Mouse (Mus musculus): ENCODE results near the gene Btd. TPM values are rescaled to one million over a fixed set of nuclear protein-coding genes. Genes with fewer than 3 reads are reported as not detected.

The Btd gene
- polyA plus RNA-seq, 2 experiments: 34.7 to 52.0 TPM

GRCm38 (mm10) chr14:31664903-31665565 lies 24.2 kb downstream of the Btd start:
- Histone ChIP-seq H3K27ac (replicated peaks; ENCODE audit: low read depth, low read length) (peak overlapping the region; percentile 99; the same call in 1 of the 2 replicates), H3K36me3 (ENCODE audit: control insufficient read depth, insufficient read depth, low read length) (peaks cover 14% of the 10 kb centered on the region), H3K4me3 (replicated peaks; ENCODE audit: low read length) (no peak overlapping the region), H3K4me2 (replicated peaks; ENCODE audit: low read depth, low read length, severe bottlenecking) (no peak overlapping the region), H3K4me1 (ENCODE audit: control insufficient read depth, insufficient read depth, low read length) (peaks cover 70% of the 10 kb centered on the region), H3K9ac (ENCODE audit: low read depth, low read length, severe bottlenecking) (no peak overlapping the region), H3K9me3 (ENCODE audit: control insufficient read depth, low read length) (no peaks in the 10 kb centered on the region), H3K27me3 (ENCODE audit: control insufficient read depth, insufficient read depth, low read length) (no peaks in the 10 kb centered on the region)
- no peak for DNase-seq (ENCODE audit: low spot score)
- TF ChIP-seq POLR2A (IDR thresholded peaks at IDR 0.05; ENCODE audit: borderline replicate concordance, extremely low read depth, insufficient read depth, insufficient read length): no peak
- WGBS: 58% methylated on average over 12 of the region's 12 CpGs
- no peak for ATAC-seq (ENCODE audit: low FRiP score, low read depth)

GRCm38 (mm10) chr14:31665566-31665940 lies 24.7 kb downstream of the Btd start:
- no peak for TF ChIP-seq POLR2A (IDR thresholded peaks at IDR 0.05; ENCODE audit: borderline replicate concordance, extremely low read depth, insufficient read depth, insufficient read length)
- Histone ChIP-seq H3K4me3 (replicated peaks; ENCODE audit: low read length) (no peak overlapping the region), H3K27me3 (ENCODE audit: control insufficient read depth, insufficient read depth, low read length) (no peaks in the 10 kb centered on the region), H3K9me3 (ENCODE audit: control insufficient read depth, low read length) (no peaks in the 10 kb centered on the region), H3K9ac (ENCODE audit: low read depth, low read length, severe bottlenecking) (no peak overlapping the region), H3K27ac (replicated peaks; ENCODE audit: low read depth, low read length) (no peak overlapping the region; the same call in 1 of the 2 replicates), H3K36me3 (ENCODE audit: control insufficient read depth, insufficient read depth, low read length) (peaks cover 14% of the 10 kb centered on the region), H3K4me1 (ENCODE audit: control insufficient read depth, insufficient read depth, low read length) (peaks cover 69% of the 10 kb centered on the region), H3K4me2 (replicated peaks; ENCODE audit: low read depth, low read length, severe bottlenecking) (no peak overlapping the region)
- no peak for DNase-seq (ENCODE audit: low spot score)
- ATAC-seq (ENCODE audit: low FRiP score, low read depth): no peak
- WGBS: 78% methylated on average over 4 of the region's 4 CpGs

- Histone ChIP-seq H3K36me3 (ENCODE audit: control insufficient read depth, insufficient read depth, low read length) (peaks cover 14% of the 10 kb centered on the region), H3K27me3 (ENCODE audit: control insufficient read depth, insufficient read depth, low read length) (no peaks in the 10 kb centered on the region), H3K9me3 (ENCODE audit: control insufficient read depth, low read length) (no peaks in the 10 kb centered on the region), H3K27ac (replicated peaks; ENCODE audit: low read depth, low read length) (no peak overlapping the region), H3K4me1 (ENCODE audit: control insufficient read depth, insufficient read depth, low read length) (peaks cover 61% of the 10 kb centered on the region), H3K4me3 (replicated peaks; ENCODE audit: low read length) (no peak overlapping the region), H3K9ac (ENCODE audit: low read depth, low read length, severe bottlenecking) (no peak overlapping the region), H3K4me2 (replicated peaks; ENCODE audit: low read depth, low read length, severe bottlenecking) (no peak overlapping the region)
- TF ChIP-seq POLR2A (IDR thresholded peaks at IDR 0.05; ENCODE audit: borderline replicate concordance, extremely low read depth, insufficient read depth, insufficient read length): no peak
- no peak for ATAC-seq (ENCODE audit: low FRiP score, low read depth)
- DNase-seq (ENCODE audit: low spot score): no peak
- WGBS: 95% methylated on average over 28 of the region's 28 CpGs
Measured at GRCm38 (mm10) chr14:31666931-31667705, 26.3 kb downstream of the Btd start.

GRCm38 (mm10) chr14:31667741-31668140 lies 26.9 kb downstream of the Btd start:
- H3K9ac ChIP-seq (ENCODE audit: low read depth, low read length, severe bottlenecking): no peak overlapping the region
- 80% methylated on average over 6 of the region's 6 CpGs for WGBS
- no peak for ATAC-seq (ENCODE audit: low FRiP score, low read depth)
- no peak for TF ChIP-seq POLR2A (IDR thresholded peaks at IDR 0.05; ENCODE audit: borderline replicate concordance, extremely low read depth, insufficient read depth, insufficient read length)
- no peaks in the 10 kb centered on the region for H3K9me3 ChIP-seq (ENCODE audit: control insufficient read depth, low read length)
- no peaks in the 10 kb centered on the region for H3K27me3 ChIP-seq (ENCODE audit: control insufficient read depth, insufficient read depth, low read length)
- H3K4me2 ChIP-seq (replicated peaks; ENCODE audit: low read depth, low read length, severe bottlenecking): no peak overlapping the region
- peaks cover 14% of the 10 kb centered on the region for H3K36me3 ChIP-seq (ENCODE audit: control insufficient read depth, insufficient read depth, low read length)
- H3K27ac ChIP-seq (replicated peaks; ENCODE audit: low read depth, low read length): no peak overlapping the region
- H3K4me1 ChIP-seq (ENCODE audit: control insufficient read depth, insufficient read depth, low read length): peaks cover 55% of the 10 kb centered on the region
- H3K4me3 ChIP-seq (replicated peaks; ENCODE audit: low read length): no peak overlapping the region
- DNase-seq (ENCODE audit: low spot score): no peak

- H3K36me3 ChIP-seq (ENCODE audit: control insufficient read depth, insufficient read depth, low read length): peaks cover 14% of the 10 kb centered on the region
- no peaks in the 10 kb centered on the region for H3K9me3 ChIP-seq (ENCODE audit: control insufficient read depth, low read length)
- WGBS: 85% methylated on average over 13 of the region's 13 CpGs
- no peak overlapping the region for H3K4me2 ChIP-seq (replicated peaks; ENCODE audit: low read depth, low read length, severe bottlenecking)
- H3K27me3 ChIP-seq (ENCODE audit: control insufficient read depth, insufficient read depth, low read length): no peaks in the 10 kb centered on the region
- no peak for DNase-seq (ENCODE audit: low spot score)
- no peak overlapping the region for H3K4me3 ChIP-seq (replicated peaks; ENCODE audit: low read length)
- TF ChIP-seq POLR2A (IDR thresholded peaks at IDR 0.05; ENCODE audit: borderline replicate concordance, extremely low read depth, insufficient read depth, insufficient read length): no peak
- no peak for ATAC-seq (ENCODE audit: low FRiP score, low read depth)
- H3K27ac ChIP-seq (replicated peaks; ENCODE audit: low read depth, low read length): peak overlapping the region; percentile 70; the same call in 1 of the 2 replicates
- H3K9ac ChIP-seq (ENCODE audit: low read depth, low read length, severe bottlenecking): no peak overlapping the region
- peaks cover 52% of the 10 kb centered on the region for H3K4me1 ChIP-seq (ENCODE audit: control insufficient read depth, insufficient read depth, low read length)
Measured at GRCm38 (mm10) chr14:31668326-31668725, 27.5 kb downstream of the Btd start.
